Mouse (Mus musculus) heart, embryonic 16.5 days (tissue): ENCODE measurements around the gene Lingo1. TPM values are rescaled to one million over a fixed set of nuclear protein-coding genes. Genes with fewer than 3 reads are reported as not detected.

Source experiments
- ATAC-seq: fragments of 200-750 bp; cut with Nextera tagmentation; replicated peaks from 2 replicates; pipeline ENCODE4 v1.8.0; 2017; ENCODE audit warnings: moderate number of reproducible peaks; ENCODE audit not compliant: insufficient read depth, low FRiP score; ENCODE audit errors: extremely low read depth
- H3K27ac ChIP-seq: fragments of 300-500 bp; sonication (generic); 2 replicates; pipeline ENCODE4 v1.5.1; 2014; ENCODE audit warnings: mild to moderate bottlenecking, low read length, control low read depth, moderate library complexity
- H3K27me3 ChIP-seq: fragments of 300-500 bp; sonication (generic); 2 replicates; pipeline ENCODE4 v1.6.1; 2014; ENCODE audit warnings: low read length, mixed read lengths; ENCODE audit not compliant: control insufficient read depth, insufficient read depth
- H3K36me3 ChIP-seq: fragments of 300-500 bp; sonication (generic); 2 replicates; pipeline ENCODE4 v1.6.1; 2014; ENCODE audit not compliant: control insufficient read depth, insufficient read depth
- H3K4me1 ChIP-seq: fragments of 300-500 bp; sonication (generic); 2 replicates; pipeline ENCODE4 v1.6.1; 2014; ENCODE audit warnings: low read length, mixed read lengths; ENCODE audit not compliant: control insufficient read depth, insufficient read depth
- H3K4me2 ChIP-seq: fragments of 300-500 bp; sonication (generic); 2 replicates; pipeline ENCODE4 v1.6.1; 2014; ENCODE audit warnings: low read depth, mild to moderate bottlenecking, control low read depth, low read length
- H3K4me3 ChIP-seq: fragments of 300-500 bp; sonication (generic); 2 replicates; pipeline ENCODE4 v1.5.1; 2014; ENCODE audit warnings: mild to moderate bottlenecking, control low read depth, low read length
- H3K9ac ChIP-seq: fragments of 300-500 bp; sonication (generic); 2 replicates; pipeline ENCODE4 v1.6.1; 2014; ENCODE audit warnings: low read length, control low read depth
- H3K9me3 ChIP-seq: fragments of 300-500 bp; sonication (generic); replicated peaks from 2 replicates; pipeline ENCODE4 v1.6.1; 2016; ENCODE audit warnings: low read length; ENCODE audit not compliant: control insufficient read depth
- WGBS: fragments of 180-500 bp; shearing (Covaris S2); extraction: QIAGEN DNeasy Blood & Tissue Kit; methylation state at CpG from one replicate; pipeline ENCODE4 v1.1.7; 2014; 5-methylcytosine and 5-hydroxymethylcytosine counted together
- polyA plus RNA-seq: library from polyadenylated mRNA; unstranded; fragments of >200 nt; fragmentation: Nextera tagmentation; extraction: Ambion mirVana; gene quantifications from 2 replicates; pipeline ENCODE4 v1.2.1, GENCODE M21; 2015

Gene Lingo1
- polyA plus RNA-seq, 1 experiment from 2014 or later = 1.8 TPM

DNA sequence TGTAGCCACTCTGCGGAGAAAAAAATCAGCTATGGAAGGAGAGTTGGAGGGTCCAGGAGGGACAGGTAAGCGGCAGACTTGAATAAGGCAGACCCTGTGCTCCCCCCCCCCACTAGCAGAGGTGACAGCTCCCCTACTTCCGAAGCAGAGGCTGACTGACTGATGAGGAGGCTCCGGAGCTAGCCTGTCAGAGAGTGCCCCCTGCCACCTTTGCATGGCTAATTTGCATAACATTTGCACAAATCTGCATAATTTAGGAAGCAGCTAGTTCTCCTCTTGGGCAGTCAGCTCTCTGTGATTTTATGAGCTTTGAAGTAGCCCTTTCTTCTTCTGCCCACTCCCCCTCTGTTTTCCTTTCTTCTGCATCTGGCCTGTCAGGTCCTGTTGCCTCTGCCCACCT lies 216.2 kb downstream of the Lingo1 start:
- no peaks in the 10 kb centered on the region for H3K36me3 ChIP-seq
- H3K9ac ChIP-seq = no peak overlapping the region
- H3K4me2 ChIP-seq = no peak overlapping the region
- no peaks in the 10 kb centered on the region; the same call in 1 of the 2 replicates for H3K27me3 ChIP-seq
- 28% methylated on average over 4 of the region's 4 CpGs for WGBS
- H3K4me3 ChIP-seq = no peak overlapping the region
- 0 out of 2 replicates have a peak, but pooled peaks cover 4% of the 10 kb centered on the region for H3K4me1 ChIP-seq
- no peak overlapping the region for H3K27ac ChIP-seq
- ATAC-seq = no peak
- H3K9me3 ChIP-seq = no peaks in the 10 kb centered on the region

GRCm38 (mm10) chr9:56577405-56577804 lies 218.9 kb downstream of the Lingo1 start:
- H3K9ac ChIP-seq = no peak overlapping the region
- no peak overlapping the region for H3K4me3 ChIP-seq
- no peaks in the 10 kb centered on the region for H3K9me3 ChIP-seq
- no peak overlapping the region for H3K27ac ChIP-seq
- H3K4me2 ChIP-seq = no peak overlapping the region
- H3K4me1 ChIP-seq = no peaks in the 10 kb centered on the region
- H3K27me3 ChIP-seq = no peaks in the 10 kb centered on the region
- no peaks in the 10 kb centered on the region for H3K36me3 ChIP-seq
- no peak for ATAC-seq
- 78% methylated on average over 11 of the region's 11 CpGs for WGBS

DNA sequence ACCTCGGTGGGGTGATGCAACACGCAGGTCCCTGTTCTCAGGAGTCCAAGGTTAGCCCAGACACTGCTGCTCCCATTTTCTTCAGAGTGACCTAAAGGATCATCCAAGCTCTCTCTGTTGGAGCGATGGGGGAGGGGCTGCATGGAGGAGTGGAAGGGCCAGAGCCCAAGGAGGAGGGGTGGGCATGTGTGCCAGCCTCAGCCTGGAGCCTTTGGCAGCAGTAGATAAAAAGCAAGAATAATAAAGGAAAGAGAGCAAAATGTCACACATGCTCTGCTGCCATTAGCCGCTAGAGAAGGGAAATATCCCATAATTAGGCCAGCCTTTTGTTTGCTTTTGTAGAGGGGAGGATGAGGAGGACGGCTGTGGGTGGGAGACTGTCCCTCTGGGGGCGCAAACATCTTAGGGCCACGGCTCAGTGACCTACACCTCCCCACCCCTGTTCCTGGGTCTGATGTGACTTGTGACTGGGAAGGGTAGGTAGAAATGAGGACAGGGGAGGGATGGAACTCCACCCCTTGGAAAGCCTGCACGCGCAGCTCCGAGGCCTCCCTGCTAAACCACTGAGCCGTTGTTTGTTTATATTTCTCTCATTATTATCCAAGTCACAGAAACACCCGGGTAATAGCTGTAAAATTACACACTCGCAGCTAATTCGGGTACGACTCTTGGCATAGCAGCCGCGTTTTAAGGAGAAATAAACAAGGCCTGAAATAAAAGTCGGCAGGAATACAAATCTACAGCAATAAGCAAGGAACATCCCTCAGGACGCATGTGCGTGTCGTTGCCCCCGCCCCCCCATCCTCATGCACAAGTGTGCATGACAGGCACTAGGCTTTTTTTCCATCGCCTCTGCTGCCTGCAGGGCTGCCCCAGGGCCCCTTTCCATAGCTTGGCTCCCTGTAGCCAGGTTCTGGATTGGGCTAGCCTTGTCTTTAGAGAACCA lies 223.5 kb downstream of the Lingo1 start:
- no peaks in the 10 kb centered on the region for H3K9me3 ChIP-seq
- no peak overlapping the region for H3K9ac ChIP-seq
- H3K4me3 ChIP-seq = no peak overlapping the region
- H3K4me1 ChIP-seq = no peaks in the 10 kb centered on the region
- H3K27me3 ChIP-seq = no peaks in the 10 kb centered on the region
- no peak for ATAC-seq
- no peak overlapping the region for H3K4me2 ChIP-seq
- H3K27ac ChIP-seq = no peak overlapping the region
- 56% methylated on average over 23 of the region's 23 CpGs for WGBS
- no peaks in the 10 kb centered on the region for H3K36me3 ChIP-seq

Other genes starting within 250 kb of the Lingo1 start
- 0.22 TPM in 2 replicates for gene Odf3l1, start 68.2 kb upstream of the Lingo1 start, polyA plus RNA-seq
- 29.3 and 38.6 TPM in 2 replicates for gene Cspg4, start 68.6 kb upstream of the Lingo1 start, polyA plus RNA-seq
- gene Snx33, start 131.9 kb upstream of the Lingo1 start, polyA plus RNA-seq = 7.5 and 8.2 TPM in 2 replicates
- gene Imp3, start 141.0 kb upstream of the Lingo1 start, polyA plus RNA-seq = 64.6 and 68.7 TPM in 2 replicates
- gene Snupn, start 154.4 kb upstream of the Lingo1 start, polyA plus RNA-seq = 17.8 and 18.9 TPM in 2 replicates
- gene Ptpn9, start 198.5 kb upstream of the Lingo1 start, polyA plus RNA-seq = 12.7 and 14.5 TPM in 2 replicates